Mouse (Mus musculus): Measurements from ENCODE around the gene Bmpr1b.

DNA sequence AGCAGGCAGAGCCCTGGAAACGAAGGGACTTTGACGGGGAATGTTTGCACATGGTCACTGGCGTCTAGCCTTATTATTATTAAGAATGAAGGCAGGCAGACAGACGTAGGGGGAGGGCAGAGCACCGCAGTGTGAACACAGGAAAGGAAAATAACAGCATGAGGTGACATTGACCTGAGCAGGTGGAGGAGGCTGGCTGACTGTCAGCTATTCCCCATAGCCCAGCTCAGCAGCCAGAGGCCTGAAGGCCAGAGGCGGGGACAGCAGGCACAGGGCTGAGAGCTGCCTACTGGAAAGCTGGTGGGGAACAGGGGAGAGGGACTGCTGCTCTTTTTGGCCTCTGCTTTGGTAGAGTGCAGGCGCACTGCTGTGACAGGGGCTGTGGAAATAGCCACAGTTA is 358.3 kb downstream of the Bmpr1b start:
- no peak for TF ChIP-seq POLR2A (IDR thresholded peaks at IDR 0.05; ENCODE audit: borderline replicate concordance, insufficient read depth, low read length)
- TF ChIP-seq CTCF (IDR thresholded peaks at IDR 0.05; ENCODE audit: borderline replicate concordance, insufficient read depth, low read depth, low read length), result no peak

All from cerebellum, adult 2 months (tissue).